Mouse (Mus musculus): ENCODE results near the gene Arhgef12.

- TF ChIP-seq CTCF (IDR thresholded peaks at IDR 0.05; ENCODE audit: low read depth) (no peak), EP300 (optimal IDR thresholded peaks at IDR 0.05) (no peak)
These were observed 43.9 kb upstream of the Arhgef12 start for GRCm38 (mm10) chr9:43150957-43151356.
